Mouse (Mus musculus): ENCODE measurements around the gene Csrnp2.
"Not testable (repeated sequence)": the region's sequence is repeated elsewhere in the genome, so short reads cannot be mapped to it uniquely, and the experiment has no call there.

The Csrnp2 gene

GRCm38 (mm10) chr15:100495102-100495501 lies at the start of gene Csrnp2:
Csrnp2 (minus strand) TSS chr15:100495488.
- DNase-seq (ENCODE audit: low spot score) = peak; percentile 86

GRCm38 (mm10) chr15:100543651-100544030 lies 48.4 kb upstream of the Csrnp2 start:
- not testable (repeated sequence) for DNase-seq (ENCODE audit: low spot score)

- DNase-seq (ENCODE audit: low spot score) = not testable (repeated sequence)
These were observed 47.8 kb upstream of the Csrnp2 start for GRCm38 (mm10) chr15:100542876-100543650.

GRCm38 (mm10) chr15:100541426-100541825 lies 46.1 kb upstream of the Csrnp2 start:
- DNase-seq (ENCODE audit: low spot score) = no peak

GRCm38 (mm10) chr15:100541001-100541400 lies 45.7 kb upstream of the Csrnp2 start:
- DNase-seq (ENCODE audit: low spot score) = not testable (repeated sequence)

GRCm38 (mm10) chr15:100539411-100539810 lies 44.1 kb upstream of the Csrnp2 start:
- no peak for DNase-seq (ENCODE audit: low spot score)

- DNase-seq (ENCODE audit: low spot score) = no peak
These were observed 42.6 kb upstream of the Csrnp2 start for GRCm38 (mm10) chr15:100537913-100538312.

GRCm38 (mm10) chr15:100527900-100528299 lies 32.6 kb upstream of the Csrnp2 start:
- DNase-seq (ENCODE audit: low spot score) = no peak

GRCm38 (mm10) chr15:100525405-100525804 lies 30.1 kb upstream of the Csrnp2 start:
- DNase-seq (ENCODE audit: low spot score) = no peak

- no peak for DNase-seq (ENCODE audit: low spot score)
These were observed 25.0 kb upstream of the Csrnp2 start for GRCm38 (mm10) chr15:100520306-100520705.

GRCm38 (mm10) chr15:100515121-100515520 lies 19.8 kb upstream of the Csrnp2 start:
- no peak for DNase-seq (ENCODE audit: low spot score)

- no peak for DNase-seq (ENCODE audit: low spot score)
These were observed 18.1 kb upstream of the Csrnp2 start for GRCm38 (mm10) chr15:100513387-100513786.

- no peak for DNase-seq (ENCODE audit: low spot score)
These were observed 14.8 kb upstream of the Csrnp2 start for GRCm38 (mm10) chr15:100510072-100510471.

- DNase-seq (ENCODE audit: low spot score) = no peak
These were observed 13.3 kb upstream of the Csrnp2 start for GRCm38 (mm10) chr15:100508454-100509167.

- not testable (repeated sequence) for DNase-seq (ENCODE audit: low spot score)
These were observed 4.2 kb upstream of the Csrnp2 start for GRCm38 (mm10) chr15:100499506-100499905.

- DNase-seq (ENCODE audit: low spot score) = no peak
These were observed 641 bp downstream of the Csrnp2 start for GRCm38 (mm10) chr15:100494647-100495046.

- DNase-seq (ENCODE audit: low spot score) = no peak
These were observed 3.3 kb downstream of the Csrnp2 start for GRCm38 (mm10) chr15:100491966-100492365.

- no peak for DNase-seq (ENCODE audit: low spot score)
These were observed 6.0 kb downstream of the Csrnp2 start for GRCm38 (mm10) chr15:100489263-100489662.

GRCm38 (mm10) chr15:100488297-100488696 lies 7.0 kb downstream of the Csrnp2 start:
- DNase-seq (ENCODE audit: low spot score) = not testable (repeated sequence)

- DNase-seq (ENCODE audit: low spot score) = no peak
These were observed 8.2 kb downstream of the Csrnp2 start for GRCm38 (mm10) chr15:100487050-100487449.

- no peak for DNase-seq (ENCODE audit: low spot score)
These were observed 8.8 kb downstream of the Csrnp2 start for GRCm38 (mm10) chr15:100486450-100486849.

GRCm38 (mm10) chr15:100485576-100485975 lies 9.7 kb downstream of the Csrnp2 start:
- no peak for DNase-seq (ENCODE audit: low spot score)

- no peak for DNase-seq (ENCODE audit: low spot score)
These were observed 16.4 kb downstream of the Csrnp2 start for GRCm38 (mm10) chr15:100478925-100479324.
